Mouse (Mus musculus): ENCODE results near the gene Ttc24. TPM values are rescaled to one million over a fixed set of nuclear protein-coding genes. Genes with fewer than 3 reads are reported as not detected.

The Ttc24 gene
- polyA plus RNA-seq, 1 experiment from 2014 or later, result not detected

DNA sequence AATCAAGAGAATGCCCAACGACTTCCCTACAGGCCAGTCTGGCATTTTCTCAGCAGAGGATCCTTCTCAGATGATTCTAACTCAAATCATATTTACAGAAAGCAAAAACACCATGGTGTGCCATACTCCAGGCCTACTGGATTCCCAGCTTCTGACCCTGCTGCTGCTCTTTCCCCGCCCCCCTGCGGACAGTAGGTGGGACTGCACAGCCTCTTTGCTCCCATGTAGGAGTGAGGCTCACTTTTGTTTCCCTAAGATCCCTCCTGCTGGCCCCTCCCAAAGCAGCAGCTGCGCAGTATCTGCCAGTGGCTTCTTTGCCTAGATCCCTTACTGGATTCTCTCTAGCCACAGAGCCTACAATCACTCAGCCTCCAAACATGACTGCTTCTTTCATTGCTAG lies 28.0 kb upstream of the Ttc24 start:
- Histone ChIP-seq H3K9me3 (ENCODE audit: control insufficient read depth, low read length) (no peaks in the 10 kb centered on the region), H3K9ac (ENCODE audit: low read length) (no peak overlapping the region), H3K4me3 (ENCODE audit: low read depth, low read length) (no peak overlapping the region), H3K4me2 (ENCODE audit: low read length) (no peak overlapping the region), H3K27ac (ENCODE audit: low read depth) (no peak overlapping the region), H3K36me3 (ENCODE audit: control insufficient read depth, insufficient read depth, low read length) (peaks cover 90% of the 10 kb centered on the region), H3K27me3 (replicated peaks; ENCODE audit: control insufficient read depth, insufficient read depth, low read length) (no peaks in the 10 kb centered on the region), H3K4me1 (replicated peaks; ENCODE audit: control insufficient read depth, insufficient read depth, low read length) (no peaks in the 10 kb centered on the region)
- DNase-seq (ENCODE audit: low spot score), result no peak
- WGBS, result 89% methylated on average over 4 of the region's 4 CpGs
- ATAC-seq (replicated peaks; ENCODE audit: low FRiP score, low TSS enrichment, low read depth), result no peak

- ATAC-seq (replicated peaks; ENCODE audit: low FRiP score, low TSS enrichment, low read depth) (no peak), DNase-seq (ENCODE audit: low spot score) (no peak)
- whole genome bisulfite sequencing, result 85% methylated on average over 6 of the region's 6 CpGs
- no peaks in the 10 kb centered on the region for H3K4me1 ChIP-seq (replicated peaks; ENCODE audit: control insufficient read depth, insufficient read depth, low read length)
- H3K27me3 ChIP-seq (replicated peaks; ENCODE audit: control insufficient read depth, insufficient read depth, low read length), result no peaks in the 10 kb centered on the region
- H3K4me3 ChIP-seq (ENCODE audit: low read depth, low read length), result no peak overlapping the region
- H3K9ac ChIP-seq (ENCODE audit: low read length), result no peak overlapping the region
- H3K9me3 ChIP-seq (ENCODE audit: control insufficient read depth, low read length), result no peaks in the 10 kb centered on the region
- H3K27ac ChIP-seq (ENCODE audit: low read depth), result no peak overlapping the region
- H3K36me3 ChIP-seq (ENCODE audit: control insufficient read depth, insufficient read depth, low read length), result peaks cover 86% of the 10 kb centered on the region
- H3K4me2 ChIP-seq (ENCODE audit: low read length), result no peak overlapping the region
Measured at GRCm38 (mm10) chr3:88102611-88103010, 24.5 kb upstream of the Ttc24 start.

DNA sequence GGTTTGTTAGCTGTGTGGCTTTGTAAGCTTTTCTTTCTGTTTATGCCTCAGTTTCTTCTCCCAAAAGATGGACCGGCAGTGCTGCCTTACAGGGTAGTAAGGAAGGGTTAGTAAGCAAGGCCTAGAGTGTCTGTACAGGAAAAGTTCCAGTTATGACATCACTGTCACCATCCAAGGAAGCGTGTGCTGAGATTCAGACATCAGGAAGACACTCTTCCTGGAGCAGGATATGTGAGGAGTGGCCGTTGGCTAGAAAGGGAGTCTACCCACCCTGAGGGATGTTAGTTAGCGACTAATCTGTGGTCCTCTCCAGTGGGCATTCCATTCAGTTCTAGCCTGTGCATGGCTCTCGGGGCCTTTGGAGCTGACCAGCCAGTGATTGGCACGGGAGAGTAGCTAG lies 24.1 kb upstream of the Ttc24 start:
- H3K4me3 ChIP-seq (ENCODE audit: low read depth, low read length), result no peak overlapping the region
- H3K4me1 ChIP-seq (replicated peaks; ENCODE audit: control insufficient read depth, insufficient read depth, low read length), result no peaks in the 10 kb centered on the region
- ATAC-seq (replicated peaks; ENCODE audit: low FRiP score, low TSS enrichment, low read depth) (no peak), DNase-seq (ENCODE audit: low spot score) (no peak)
- no peak overlapping the region for H3K9ac ChIP-seq (ENCODE audit: low read length)
- no peak overlapping the region for H3K27ac ChIP-seq (ENCODE audit: low read depth)
- no peak overlapping the region for H3K4me2 ChIP-seq (ENCODE audit: low read length)
- H3K36me3 ChIP-seq (ENCODE audit: control insufficient read depth, insufficient read depth, low read length), result peaks cover 86% of the 10 kb centered on the region
- H3K27me3 ChIP-seq (replicated peaks; ENCODE audit: control insufficient read depth, insufficient read depth, low read length), result no peaks in the 10 kb centered on the region
- WGBS, result 80% methylated on average over 6 of the region's 6 CpGs
- no peaks in the 10 kb centered on the region for H3K9me3 ChIP-seq (ENCODE audit: control insufficient read depth, low read length)

DNA sequence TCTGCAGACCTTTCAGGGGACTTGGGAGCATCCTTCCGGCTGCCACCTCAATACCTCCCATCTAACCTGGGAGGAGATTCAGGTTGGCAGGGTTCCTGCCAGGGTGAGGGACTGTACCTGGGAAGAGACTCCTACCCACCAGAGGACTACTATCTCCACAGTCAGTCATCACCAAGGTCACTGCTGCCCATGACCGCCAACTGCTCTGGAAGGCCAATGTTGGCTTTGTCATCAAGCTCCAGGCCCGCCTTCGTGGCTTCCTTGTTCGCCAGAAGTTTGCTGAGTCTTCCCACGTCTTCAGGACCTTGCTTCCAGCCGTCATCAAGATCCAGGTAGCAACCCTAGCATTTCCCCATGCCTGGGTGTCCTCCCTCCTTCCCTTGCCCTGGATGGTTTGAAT lies 23.6 kb upstream of the Ttc24 start:
- 87% methylated on average over 7 of the region's 7 CpGs for WGBS
- no peak for DNase-seq (ENCODE audit: low spot score)
- Histone ChIP-seq H3K36me3 (ENCODE audit: control insufficient read depth, insufficient read depth, low read length) (peaks cover 87% of the 10 kb centered on the region), H3K27me3 (replicated peaks; ENCODE audit: control insufficient read depth, insufficient read depth, low read length) (no peaks in the 10 kb centered on the region), H3K4me1 (replicated peaks; ENCODE audit: control insufficient read depth, insufficient read depth, low read length) (no peaks in the 10 kb centered on the region), H3K9ac (ENCODE audit: low read length) (no peak overlapping the region), H3K4me3 (ENCODE audit: low read depth, low read length) (no peak overlapping the region), H3K9me3 (ENCODE audit: control insufficient read depth, low read length) (no peaks in the 10 kb centered on the region), H3K27ac (ENCODE audit: low read depth) (no peak overlapping the region), H3K4me2 (ENCODE audit: low read length) (no peak overlapping the region)
- ATAC-seq (replicated peaks; ENCODE audit: low FRiP score, low TSS enrichment, low read depth), result no peak

GRCm38 (mm10) chr3:88100251-88100650 lies 22.1 kb upstream of the Ttc24 start:
- Histone ChIP-seq H3K36me3 (ENCODE audit: control insufficient read depth, insufficient read depth, low read length) (peaks cover 82% of the 10 kb centered on the region), H3K27ac (ENCODE audit: low read depth) (no peak overlapping the region), H3K4me3 (ENCODE audit: low read depth, low read length) (no peak overlapping the region), H3K9me3 (ENCODE audit: control insufficient read depth, low read length) (no peaks in the 10 kb centered on the region), H3K27me3 (replicated peaks; ENCODE audit: control insufficient read depth, insufficient read depth, low read length) (no peaks in the 10 kb centered on the region), H3K4me1 (replicated peaks; ENCODE audit: control insufficient read depth, insufficient read depth, low read length) (no peaks in the 10 kb centered on the region), H3K9ac (ENCODE audit: low read length) (no peak overlapping the region), H3K4me2 (ENCODE audit: low read length) (no peak overlapping the region)
- DNase-seq (ENCODE audit: low spot score) (no peak), ATAC-seq (replicated peaks; ENCODE audit: low FRiP score, low TSS enrichment, low read depth) (no peak)
- 80% methylated on average over 3 of the region's 3 CpGs for WGBS

DNA sequence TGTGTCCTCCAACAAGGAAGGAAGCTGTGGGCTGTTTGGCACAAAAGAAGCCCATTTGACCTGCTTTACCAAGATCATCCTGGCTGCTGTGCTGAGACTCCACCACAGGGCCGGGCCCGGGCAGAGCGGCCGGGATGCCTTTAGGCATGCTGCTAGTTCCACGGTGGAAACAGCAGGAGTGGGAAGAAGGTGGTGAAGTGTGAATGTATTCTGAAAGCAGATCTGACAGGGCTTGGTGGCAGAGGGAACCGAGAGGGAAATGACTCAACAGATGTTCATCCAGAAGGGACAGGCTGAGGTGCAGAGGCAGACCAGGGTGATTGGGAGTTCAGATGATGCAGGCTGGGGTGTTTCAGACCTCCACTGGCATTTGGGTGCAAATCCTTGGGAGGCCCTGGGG lies 19.6 kb upstream of the Ttc24 start:
- no peak overlapping the region for H3K4me3 ChIP-seq (ENCODE audit: low read depth, low read length)
- WGBS, result 84% methylated on average over 6 of the region's 6 CpGs

GRCm38 (mm10) chr3:88094126-88094525 lies 16.0 kb upstream of the Ttc24 start:
- 88% methylated on average over 5 of the region's 5 CpGs for WGBS
- Histone ChIP-seq H3K4me2 (ENCODE audit: low read length) (no peak overlapping the region), H3K36me3 (ENCODE audit: control insufficient read depth, insufficient read depth, low read length) (peaks cover 86% of the 10 kb centered on the region), H3K27me3 (replicated peaks; ENCODE audit: control insufficient read depth, insufficient read depth, low read length) (no peaks in the 10 kb centered on the region), H3K9me3 (ENCODE audit: control insufficient read depth, low read length) (no peaks in the 10 kb centered on the region), H3K4me3 (ENCODE audit: low read depth, low read length) (no peak overlapping the region), H3K27ac (ENCODE audit: low read depth) (no peak overlapping the region), H3K9ac (ENCODE audit: low read length) (no peak overlapping the region), H3K4me1 (replicated peaks; ENCODE audit: control insufficient read depth, insufficient read depth, low read length) (no peaks in the 10 kb centered on the region)
- ATAC-seq (replicated peaks; ENCODE audit: low FRiP score, low TSS enrichment, low read depth) (no peak), DNase-seq (ENCODE audit: low spot score) (no peak)

More for the DNA sequence above, 19.6 kb upstream of the Ttc24 start:
- Histone ChIP-seq H3K27ac (ENCODE audit: low read depth) (no peak overlapping the region), H3K4me1 (replicated peaks; ENCODE audit: control insufficient read depth, insufficient read depth, low read length) (no peaks in the 10 kb centered on the region), H3K36me3 (ENCODE audit: control insufficient read depth, insufficient read depth, low read length) (peaks cover 81% of the 10 kb centered on the region), H3K9ac (ENCODE audit: low read length) (no peak overlapping the region), H3K4me2 (ENCODE audit: low read length) (no peak overlapping the region), H3K9me3 (ENCODE audit: control insufficient read depth, low read length) (no peaks in the 10 kb centered on the region), H3K27me3 (replicated peaks; ENCODE audit: control insufficient read depth, insufficient read depth, low read length) (no peaks in the 10 kb centered on the region)
- DNase-seq (ENCODE audit: low spot score), result no peak
- ATAC-seq (replicated peaks; ENCODE audit: low FRiP score, low TSS enrichment, low read depth), result no peak

DNA sequence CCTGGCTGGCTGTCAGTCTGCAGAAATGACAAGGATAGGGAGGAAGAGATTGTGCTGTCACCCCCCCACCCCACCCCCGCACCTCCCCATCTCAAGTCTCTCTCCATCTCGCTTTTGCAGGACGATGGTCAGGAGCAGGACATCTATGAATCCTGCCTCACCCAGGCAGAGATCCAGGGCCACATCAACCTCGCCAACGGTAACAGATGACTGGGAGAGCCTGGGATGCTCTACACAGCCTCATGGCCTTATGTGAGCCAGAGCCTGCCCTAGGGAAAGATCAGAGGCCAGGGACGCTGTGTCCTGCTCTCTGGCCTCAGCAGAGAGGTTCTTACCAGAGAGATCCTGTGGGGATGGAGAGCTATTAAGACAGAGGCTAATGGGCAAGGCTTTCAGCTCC lies 12.5 kb upstream of the Ttc24 start:
- Histone ChIP-seq H3K4me1 (replicated peaks; ENCODE audit: control insufficient read depth, insufficient read depth, low read length) (no peaks in the 10 kb centered on the region), H3K27me3 (replicated peaks; ENCODE audit: control insufficient read depth, insufficient read depth, low read length) (no peaks in the 10 kb centered on the region), H3K9ac (ENCODE audit: low read length) (no peak overlapping the region), H3K4me2 (ENCODE audit: low read length) (no peak overlapping the region), H3K36me3 (ENCODE audit: control insufficient read depth, insufficient read depth, low read length) (peaks cover 83% of the 10 kb centered on the region), H3K27ac (ENCODE audit: low read depth) (no peak overlapping the region), H3K9me3 (ENCODE audit: control insufficient read depth, low read length) (no peaks in the 10 kb centered on the region), H3K4me3 (ENCODE audit: low read depth, low read length) (no peak overlapping the region)
- ATAC-seq (replicated peaks; ENCODE audit: low FRiP score, low TSS enrichment, low read depth) (no peak), DNase-seq (ENCODE audit: low spot score) (no peak)
- 93% methylated on average over 6 of the region's 6 CpGs for WGBS

DNA sequence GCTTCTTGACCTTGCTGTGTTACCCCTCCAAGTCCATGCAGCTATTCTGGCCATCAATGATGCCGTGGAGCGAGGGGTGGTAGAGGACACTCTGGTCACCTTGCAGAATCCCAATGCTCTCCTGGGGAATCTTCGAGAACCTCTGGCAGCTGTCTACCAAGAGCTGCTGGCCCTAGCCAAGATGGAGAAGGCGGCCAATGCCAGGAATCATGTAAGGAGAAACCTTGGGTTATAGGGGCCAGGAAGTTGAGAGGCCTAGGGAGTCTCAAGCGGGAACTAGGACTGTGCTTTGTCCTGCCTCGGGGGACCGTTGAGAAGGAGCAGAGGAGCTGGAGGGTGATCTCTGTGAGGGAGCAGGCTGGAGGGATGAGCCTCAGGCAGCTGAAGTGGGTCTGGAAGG lies 12.0 kb upstream of the Ttc24 start:
- peaks cover 78% of the 10 kb centered on the region for H3K36me3 ChIP-seq (ENCODE audit: control insufficient read depth, insufficient read depth, low read length)

More for the DNA sequence above, 12.0 kb upstream of the Ttc24 start:
- Histone ChIP-seq H3K4me1 (replicated peaks; ENCODE audit: control insufficient read depth, insufficient read depth, low read length) (no peaks in the 10 kb centered on the region), H3K27ac (ENCODE audit: low read depth) (no peak overlapping the region), H3K27me3 (replicated peaks; ENCODE audit: control insufficient read depth, insufficient read depth, low read length) (no peaks in the 10 kb centered on the region), H3K9me3 (ENCODE audit: control insufficient read depth, low read length) (no peaks in the 10 kb centered on the region), H3K4me3 (ENCODE audit: low read depth, low read length) (no peak overlapping the region), H3K9ac (ENCODE audit: low read length) (no peak overlapping the region), H3K4me2 (ENCODE audit: low read length) (no peak overlapping the region)
- ATAC-seq (replicated peaks; ENCODE audit: low FRiP score, low TSS enrichment, low read depth), result no peak
- WGBS, result 93% methylated on average over 7 of the region's 7 CpGs
- no peak for DNase-seq (ENCODE audit: low spot score)

All from intestine, embryonic 14.5 days (tissue).